Mouse (Mus musculus) liver, embryonic 11.5 days (tissue): ENCODE measurements around the gene Slc9a8. TPM values are rescaled to one million over a fixed set of nuclear protein-coding genes. Genes with fewer than 3 reads are reported as not detected.
"Not testable (repeated sequence)": the region's sequence is repeated elsewhere in the genome, so short reads cannot be mapped to it uniquely, and the experiment has no call there.

Experiments
- ATAC-seq: fragments of 200-750 bp; cut with Nextera tagmentation; replicated peaks from 2 replicates; pipeline ENCODE4 v1.8.0; 2017; ENCODE audit warnings: moderate number of reproducible peaks, mild to moderate bottlenecking, moderate TSS enrichment, moderate library complexity; ENCODE audit not compliant: low FRiP score
- DNase-seq: peaks from one replicate; pipeline ENCODE4 v3.0.0-alpha.2; 2017; ENCODE audit warnings: low spot score
- H3K27ac ChIP-seq: fragments of 300-500 bp; sonication (generic); 2 replicates; pipeline ENCODE4 v1.5.1; 2014; ENCODE audit warnings: mild to moderate bottlenecking, low read depth, low read length, control low read depth
- H3K27me3 ChIP-seq: fragments of 300-500 bp; sonication (generic); replicated peaks from 2 replicates; pipeline ENCODE4 v1.6.1; 2014; ENCODE audit warnings: low read length, mixed read lengths; ENCODE audit not compliant: control insufficient read depth, insufficient read depth
- H3K36me3 ChIP-seq: fragments of 300-500 bp; sonication (generic); 2 replicates; pipeline ENCODE4 v1.6.1; 2014; ENCODE audit warnings: mild to moderate bottlenecking, low read length, moderate library complexity, mixed read lengths; ENCODE audit not compliant: control insufficient read depth, insufficient read depth
- H3K4me1 ChIP-seq: fragments of 300-500 bp; sonication (generic); replicated peaks from 2 replicates; pipeline ENCODE4 v1.6.1; 2014; ENCODE audit warnings: low read length, mixed read lengths; ENCODE audit not compliant: control insufficient read depth, insufficient read depth
- H3K4me2 ChIP-seq: fragments of 300-500 bp; sonication (generic); 2 replicates; pipeline ENCODE4 v1.6.1; 2014; ENCODE audit warnings: mild to moderate bottlenecking, control low read depth, moderate library complexity
- H3K4me3 ChIP-seq: fragments of 300-500 bp; sonication (generic); 2 replicates; pipeline ENCODE4 v1.5.1; 2014; ENCODE audit warnings: low read depth, low read length, control low read depth
- H3K9ac ChIP-seq: fragments of 300-500 bp; sonication (generic); 2 replicates; pipeline ENCODE4 v1.6.1; 2014; ENCODE audit warnings: low read depth, low read length, control low read depth
- H3K9me3 ChIP-seq: fragments of 300-500 bp; sonication (generic); 2 replicates; pipeline ENCODE4 v1.6.1; 2016; ENCODE audit warnings: low read length, inconsistent platforms, mixed read lengths; ENCODE audit not compliant: control insufficient read depth
- WGBS: fragments of 180-500 bp; shearing (Covaris S2); extraction: QIAGEN DNeasy Blood & Tissue Kit; methylation state at CpG from one replicate; pipeline ENCODE4 v1.1.7; 2014; 5-methylcytosine and 5-hydroxymethylcytosine counted together
- polyA plus RNA-seq: library from polyadenylated mRNA; unstranded; fragments of >200 nt; fragmentation: Nextera tagmentation; extraction: Ambion mirVana; gene quantifications from 2 replicates; pipeline ENCODE4 v1.2.1, GENCODE M21; 2014

Slc9a8 gene
- polyA plus RNA-seq, 1 experiment from 2014 or later = 23.8 TPM

GRCm38 (mm10) chr2:167380615-167381285 is 40.8 kb upstream of the Slc9a8 start:
- H3K4me3 ChIP-seq = no peak overlapping the region
- no peak for DNase-seq
- no peak overlapping the region for H3K9ac ChIP-seq
- no peak for ATAC-seq
- H3K4me2 ChIP-seq = no peak overlapping the region
- H3K27me3 ChIP-seq = no peaks in the 10 kb centered on the region
- peaks cover 6% of the 10 kb centered on the region; the same call in 1 of the 2 replicates for H3K4me1 ChIP-seq
- H3K36me3 ChIP-seq = no peaks in the 10 kb centered on the region
- H3K9me3 ChIP-seq = no peaks in the 10 kb centered on the region
- 58% methylated on average over 7 of the region's 7 CpGs for WGBS
- H3K27ac ChIP-seq = no peak overlapping the region; the same call in 1 of the 2 replicates

- no peak overlapping the region for H3K9ac ChIP-seq
- H3K27me3 ChIP-seq = no peaks in the 10 kb centered on the region
- H3K4me2 ChIP-seq = no peak overlapping the region
- no peak overlapping the region for H3K27ac ChIP-seq
- no peak overlapping the region for H3K4me3 ChIP-seq
- ATAC-seq (no peak), DNase-seq (no peak)
- H3K9me3 ChIP-seq = no peaks in the 10 kb centered on the region
- WGBS = 59% methylated on average over 7 of the region's 7 CpGs
- no peaks in the 10 kb centered on the region for H3K36me3 ChIP-seq
- peaks cover 6% of the 10 kb centered on the region; the same call in 1 of the 2 replicates for H3K4me1 ChIP-seq
These were observed 39.9 kb upstream of the Slc9a8 start for GRCm38 (mm10) chr2:167381596-167381995.

- Histone ChIP-seq H3K4me3 (no peak overlapping the region), H3K4me2 (no peak overlapping the region), H3K27me3 (no peaks in the 10 kb centered on the region; the same call in 1 of the 2 replicates), H3K36me3 (no peaks in the 10 kb centered on the region), H3K9ac (no peak overlapping the region), H3K27ac (no peak overlapping the region), H3K9me3 (no peaks in the 10 kb centered on the region), H3K4me1 (peaks cover 6% of the 10 kb centered on the region; the same call in 1 of the 2 replicates)
- WGBS = 79% methylated on average over 7 of the region's 7 CpGs
- ATAC-seq (no peak), DNase-seq (no peak)
These were observed 39.1 kb upstream of the Slc9a8 start for GRCm38 (mm10) chr2:167382389-167382788.

GRCm38 (mm10) chr2:167383666-167384083 is 37.8 kb upstream of the Slc9a8 start:
- Histone ChIP-seq H3K9me3 (no peaks in the 10 kb centered on the region), H3K27me3 (no peaks in the 10 kb centered on the region; the same call in 1 of the 2 replicates), H3K27ac (no peak overlapping the region), H3K36me3 (no peaks in the 10 kb centered on the region), H3K4me1 (peaks cover 6% of the 10 kb centered on the region; the same call in 1 of the 2 replicates), H3K9ac (no peak overlapping the region), H3K4me3 (no peak overlapping the region), H3K4me2 (no peak overlapping the region)
- no peak for DNase-seq
- WGBS = 55% methylated on average over 13 of the region's 13 CpGs
- no peak for ATAC-seq

GRCm38 (mm10) chr2:167386456-167386855 is 35.1 kb upstream of the Slc9a8 start:
- H3K4me3 ChIP-seq = no peak overlapping the region
- peaks cover 3% of the 10 kb centered on the region; the same call in 1 of the 2 replicates for H3K4me1 ChIP-seq
- H3K9me3 ChIP-seq = no peaks in the 10 kb centered on the region
- no peak overlapping the region for H3K9ac ChIP-seq
- ATAC-seq (no peak), DNase-seq (no peak)
- H3K27ac ChIP-seq = no peak overlapping the region
- no peaks in the 10 kb centered on the region for H3K36me3 ChIP-seq
- no peak overlapping the region for H3K4me2 ChIP-seq
- no peaks in the 10 kb centered on the region; the same call in 1 of the 2 replicates for H3K27me3 ChIP-seq
- WGBS = 77% methylated on average over 4 of the region's 4 CpGs

DNA sequence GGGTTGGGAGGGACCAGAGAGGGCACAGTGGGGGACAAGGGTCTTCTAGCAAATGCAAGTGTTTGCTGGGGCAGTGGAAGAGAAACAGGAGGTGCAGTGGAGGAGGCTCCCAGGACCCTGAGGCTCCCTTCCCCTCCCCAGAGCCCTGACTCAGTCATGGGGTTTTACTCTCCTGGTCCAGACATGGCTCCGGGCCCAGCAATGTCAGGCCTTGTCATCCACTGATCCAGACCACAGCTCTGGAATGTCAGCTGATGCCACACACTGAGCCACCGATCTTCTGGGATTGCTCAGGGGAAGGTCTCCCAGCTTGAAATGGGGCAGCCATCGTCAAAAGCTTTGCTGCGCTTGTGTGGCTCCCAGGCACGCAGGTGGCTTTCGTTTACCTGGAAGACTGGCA is 34.5 kb upstream of the Slc9a8 start:
- Histone ChIP-seq H3K4me3 (no peak overlapping the region), H3K27ac (no peak overlapping the region), H3K9ac (no peak overlapping the region), H3K27me3 (no peaks in the 10 kb centered on the region; the same call in 1 of the 2 replicates), H3K9me3 (no peaks in the 10 kb centered on the region), H3K4me1 (peaks cover 3% of the 10 kb centered on the region; the same call in 1 of the 2 replicates), H3K4me2 (no peak overlapping the region), H3K36me3 (no peaks in the 10 kb centered on the region)
- WGBS = 81% methylated on average over 6 of the region's 6 CpGs
- DNase-seq (no peak), ATAC-seq (no peak)

DNA sequence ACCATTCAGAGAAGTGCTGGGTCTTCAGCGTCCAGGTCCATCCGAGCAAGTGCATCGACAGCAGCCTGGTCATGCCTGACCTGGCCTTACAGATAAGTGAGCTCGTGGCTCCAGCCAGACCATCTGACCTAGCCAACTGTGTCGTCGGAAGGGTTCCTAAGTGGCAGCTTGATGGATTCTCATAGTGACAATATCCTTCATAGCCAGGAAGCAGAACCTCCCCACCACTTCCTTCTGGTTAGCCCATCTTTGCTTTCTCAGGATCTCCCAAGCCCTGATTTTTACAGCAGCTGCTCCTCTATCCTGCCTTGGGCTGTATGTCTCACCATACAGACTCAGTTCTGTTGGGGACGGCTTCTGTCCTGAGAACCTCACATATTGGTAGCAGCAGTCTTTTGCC is 27.1 kb upstream of the Slc9a8 start:
- no peak for DNase-seq
- Histone ChIP-seq H3K4me3 (no peak overlapping the region), H3K4me1 (no peaks in the 10 kb centered on the region), H3K9ac (no peak overlapping the region), H3K9me3 (no peaks in the 10 kb centered on the region), H3K27ac (no peak overlapping the region), H3K27me3 (no peaks in the 10 kb centered on the region), H3K4me2 (no peak overlapping the region), H3K36me3 (no peaks in the 10 kb centered on the region)
- 32% methylated on average over 7 of the region's 7 CpGs for WGBS
- no peak for ATAC-seq

DNA sequence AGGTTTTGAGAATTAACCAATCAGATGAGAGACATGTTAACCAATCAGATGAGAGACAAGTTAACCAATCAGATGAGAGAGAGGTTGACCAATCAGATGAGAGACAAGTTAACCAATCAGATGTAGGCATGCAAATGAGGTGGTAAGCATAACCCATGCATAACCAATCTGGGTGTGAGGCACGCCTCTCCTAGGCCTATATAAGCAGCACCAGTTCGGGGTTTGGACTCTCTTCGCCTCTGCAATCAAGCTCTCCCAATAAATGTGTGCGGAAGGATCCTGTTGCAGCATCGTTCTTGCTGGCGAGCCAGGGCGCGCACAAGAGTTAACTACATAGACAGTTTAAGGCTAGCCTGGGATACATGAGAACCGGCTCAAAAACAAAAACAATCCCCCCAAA is 25.1 kb upstream of the Slc9a8 start:
- WGBS = 95% methylated on average over 9 of the region's 9 CpGs
- DNase-seq, H3K36me3 ChIP-seq: not testable (repeated sequence)

GRCm38 (mm10) chr2:167399012-167399411 is 22.5 kb upstream of the Slc9a8 start:
- Histone ChIP-seq H3K36me3 (no peaks in the 10 kb centered on the region), H3K27me3 (no peaks in the 10 kb centered on the region; the same call in 1 of the 2 replicates), H3K4me1 (no peaks in the 10 kb centered on the region), H3K4me2 (no peak overlapping the region), H3K4me3 (no peak overlapping the region), H3K27ac (no peak overlapping the region), H3K9ac (no peak overlapping the region), H3K9me3 (no peaks in the 10 kb centered on the region)
- no peak for ATAC-seq
- DNase-seq = no peak
- 68% methylated on average over 4 of the region's 4 CpGs for WGBS

More for the DNA sequence above, 25.1 kb upstream of the Slc9a8 start:
- H3K9me3 ChIP-seq, H3K4me2 ChIP-seq, H3K27ac ChIP-seq, H3K4me3 ChIP-seq, ATAC-seq, H3K27me3 ChIP-seq, H3K4me1 ChIP-seq, H3K9ac ChIP-seq: not testable (repeated sequence)
